Mouse (Mus musculus) MEL (cell line): ENCODE measurements around the gene Samd11. TPM values are rescaled to one million over a fixed set of nuclear protein-coding genes. Genes with fewer than 3 reads are reported as not detected.

Experiments used
- DNase-seq: peaks from one replicate; pipeline ENCODE4 v3.0.0; 2011; ENCODE audit warnings: low read depth, low spot score
- H3K27ac ChIP-seq: 2 replicates; pipeline ENCODE4 v1.5.1; 2012; ENCODE audit warnings: low read depth, mild to moderate bottlenecking, control low read depth, low read length, moderate library complexity; ENCODE audit not compliant: control insufficient read depth
- H3K27me3 ChIP-seq, 2 experiments: fragments of 150-350 bp in 1 of 2; sonication (generic) in 1 of 2; 2 replicates each; pipeline ENCODE4 v1.6.1; 2012; ENCODE audit warnings: low read length in 2 of 2, mild to moderate bottlenecking in 2 of 2, improper control_type of control experiment in 1 of 2, moderate library complexity in 1 of 2; ENCODE audit not compliant: insufficient read depth in 2 of 2, control insufficient read depth in 1 of 2
- H3K36me3 ChIP-seq, 2 experiments: 2 replicates each; pipeline ENCODE4 v1.6.1; 2012 to 2014; ENCODE audit warnings: low read length in 2 of 2, improper control_type of control experiment in 1 of 2, inconsistent platforms in 1 of 2, mild to moderate bottlenecking in 1 of 2; ENCODE audit not compliant: insufficient read depth in 2 of 2, control insufficient read depth in 1 of 2
- H3K4me1 ChIP-seq, 2 experiments: fragments of 150-350 bp in 1 of 2; sonication (generic) in 1 of 2; 2 replicates each; pipeline ENCODE4 v1.6.1; 2012; ENCODE audit warnings: low read length in 2 of 2, improper control_type of control experiment in 1 of 2, mild to moderate bottlenecking in 1 of 2; ENCODE audit not compliant: insufficient read depth in 2 of 2, control insufficient read depth in 1 of 2
- H3K4me3 ChIP-seq, 2 experiments: fragments of 150-350 bp in 1 of 2; sonication (generic) in 1 of 2; 2 replicates each; pipeline ENCODE4 v1.5.1; 2012; ENCODE audit warnings: low read depth in 2 of 2, low read length in 2 of 2, mild to moderate bottlenecking in 2 of 2, moderate library complexity in 2 of 2, control low read depth in 1 of 2, improper control_type of control experiment in 1 of 2; ENCODE audit not compliant: control insufficient read depth in 1 of 2, insufficient read depth in 1 of 2
- H3K79me2 ChIP-seq: 2 replicates; pipeline ENCODE4 v1.6.1; 2012; ENCODE audit warnings: mild to moderate bottlenecking, low read length, moderate library complexity; ENCODE audit not compliant: control insufficient read depth, poor library complexity, insufficient read depth
- H3K9ac ChIP-seq: 2 replicates; pipeline ENCODE4 v1.6.1; 2012; ENCODE audit warnings: low read depth, mild to moderate bottlenecking, control low read depth, low read length, moderate library complexity; ENCODE audit not compliant: control insufficient read depth, poor library complexity, severe bottlenecking
- H3K9me3 ChIP-seq: fragments of 150-350 bp; sonication (generic); replicated peaks from 2 replicates; pipeline ENCODE4 v1.6.1; 2012; ENCODE audit warnings: mild to moderate bottlenecking, low read length, improper control_type of control experiment, moderate library complexity; ENCODE audit not compliant: insufficient read depth
- BHLHE40 ChIP-seq: IDR thresholded peaks from 2 replicates; pipeline ENCODE4 v1.6.1; 2012; ENCODE audit warnings: low read depth, mild to moderate bottlenecking, inconsistent platforms, low read length, improper control_type of control experiment, borderline replicate concordance
- CTCF ChIP-seq, 3 experiments: IDR thresholded peaks in 2 of 3; conservative IDR thresholded peaks in 1 of 3; 2 replicates each; pipeline ENCODE4 v1.5.1; 2011 to 2012; ENCODE audit warnings: low read length in 3 of 3, low read depth in 2 of 3, mild to moderate bottlenecking in 2 of 3, improper control_type of control experiment in 1 of 3, inconsistent platforms in 1 of 3, mixed read lengths in 1 of 3, moderate library complexity in 1 of 3; ENCODE audit not compliant: control insufficient read depth in 1 of 3, insufficient read depth in 1 of 3, poor library complexity in 1 of 3, severe bottlenecking in 1 of 3
- E2F4 ChIP-seq: IDR thresholded peaks from 2 replicates; pipeline ENCODE4 v1.6.1; 2011; ENCODE audit warnings: low read depth, low read length, improper control_type of control experiment, borderline replicate concordance
- ELF1 ChIP-seq: IDR thresholded peaks from 2 replicates; pipeline ENCODE4 v1.6.1; 2014; ENCODE audit warnings: low read depth, mild to moderate bottlenecking, inconsistent platforms, low read length, improper control_type of control experiment, moderate library complexity
- EP300 ChIP-seq, 2 experiments: IDR thresholded peaks; 2 replicates each; pipeline ENCODE4 v1.6.1; 2011; ENCODE audit warnings: improper control_type of control experiment in 2 of 2, low read length in 2 of 2, low read depth in 1 of 2, mild to moderate bottlenecking in 1 of 2
- ETS1 ChIP-seq: IDR thresholded peaks from 2 replicates; pipeline ENCODE4 v1.6.1; 2012; ENCODE audit warnings: low read depth, mild to moderate bottlenecking, inconsistent platforms, low read length, improper control_type of control experiment, moderate library complexity
- GABPA ChIP-seq: IDR thresholded peaks from 2 replicates; pipeline ENCODE4 v1.6.1; 2012; ENCODE audit warnings: low read depth, mild to moderate bottlenecking, inconsistent platforms, low read length, improper control_type of control experiment, moderate library complexity
- GATA1 ChIP-seq: IDR thresholded peaks from 2 replicates; pipeline ENCODE4 v1.6.1; 2011; ENCODE audit warnings: low read depth, low read length, improper control_type of control experiment
- KAT2A ChIP-seq: conservative IDR thresholded peaks from 2 replicates; pipeline ENCODE4 v1.6.1; 2012; ENCODE audit warnings: low read depth, low read length, improper control_type of control experiment, inconsistent platforms
- MAX ChIP-seq: IDR thresholded peaks from 2 replicates; pipeline ENCODE4 v1.6.1; 2011; ENCODE audit warnings: low read length, improper control_type of control experiment
- MAZ ChIP-seq: IDR thresholded peaks from 2 replicates; pipeline ENCODE4 v1.6.1; 2012; ENCODE audit warnings: low read depth, mild to moderate bottlenecking, inconsistent platforms, low read length, improper control_type of control experiment
- MEF2A ChIP-seq: IDR thresholded peaks from 2 replicates; pipeline ENCODE4 v1.6.1; 2014; ENCODE audit warnings: low read depth, mild to moderate bottlenecking, inconsistent platforms, low read length, improper control_type of control experiment; ENCODE audit not compliant: poor library complexity, insufficient replicate concordance, severe bottlenecking; ENCODE audit errors: extremely low read depth
- MXI1 ChIP-seq: IDR thresholded peaks from 2 replicates; pipeline ENCODE4 v1.6.1; 2011; ENCODE audit warnings: mild to moderate bottlenecking, low read depth, low read length, improper control_type of control experiment
- MYB ChIP-seq: IDR thresholded peaks from 2 replicates; pipeline ENCODE4 v1.6.1; 2011; ENCODE audit warnings: mild to moderate bottlenecking, low read depth, low read length, improper control_type of control experiment
- MYC ChIP-seq: IDR thresholded peaks from 2 replicates; pipeline ENCODE4 v1.6.1; 2011; ENCODE audit warnings: low read depth, mild to moderate bottlenecking, low read length, improper control_type of control experiment, moderate library complexity
- NELFE ChIP-seq: IDR thresholded peaks from 2 replicates; pipeline ENCODE4 v1.6.1; 2011; ENCODE audit warnings: low read depth, low read length, improper control_type of control experiment
- POLR2A ChIP-seq, 2 experiments: IDR thresholded peaks; 2 replicates each; pipeline ENCODE4 v1.6.1; 2011 to 2012; ENCODE audit warnings: low read length in 2 of 2, mild to moderate bottlenecking in 2 of 2, control low read depth in 1 of 2, improper control_type of control experiment in 1 of 2, low read depth in 1 of 2, moderate library complexity in 1 of 2; ENCODE audit not compliant: control insufficient read depth in 1 of 2, insufficient read depth in 1 of 2, poor library complexity in 1 of 2
- SIN3A ChIP-seq: IDR thresholded peaks from 2 replicates; pipeline ENCODE4 v1.6.1; 2012; ENCODE audit warnings: low read length, improper control_type of control experiment, inconsistent platforms
- TBP ChIP-seq: IDR thresholded peaks from 2 replicates; pipeline ENCODE4 v1.8.0; 2011; ENCODE audit warnings: low read depth, low read length, improper control_type of control experiment
- TCF12 ChIP-seq: IDR thresholded peaks from 2 replicates; pipeline ENCODE4 v1.6.1; 2014; ENCODE audit warnings: low read depth, mild to moderate bottlenecking, inconsistent platforms, low read length, improper control_type of control experiment, moderate library complexity
- USF2 ChIP-seq, 2 experiments: IDR thresholded peaks; 2 replicates each; pipeline ENCODE4 v1.6.1; 2011 to 2012; ENCODE audit warnings: improper control_type of control experiment in 2 of 2, low read length in 2 of 2, borderline replicate concordance in 1 of 2, inconsistent platforms in 1 of 2, low read depth in 1 of 2, mild to moderate bottlenecking in 1 of 2; ENCODE audit not compliant: insufficient read depth in 1 of 2
- ZMIZ1 ChIP-seq: IDR thresholded peaks from 2 replicates; pipeline ENCODE4 v1.6.1; 2012; ENCODE audit warnings: low read depth, mild to moderate bottlenecking, inconsistent platforms, low read length, improper control_type of control experiment, moderate library complexity
- ZNF384 ChIP-seq: IDR thresholded peaks from 2 replicates; pipeline ENCODE4 v1.6.1; 2012; ENCODE audit warnings: low read depth, mild to moderate bottlenecking, inconsistent platforms, low read length, improper control_type of control experiment
- polyA plus RNA-seq, 2 experiments: library from polyadenylated mRNA; stranded (reverse) in 1 of 2; unstranded in 1 of 2; fragments of >175 nt in 1 of 2; fragments of >200 nt in 1 of 2; gene quantifications; 2 replicates each; pipeline versions ENCODE4 v1.2.1 to v1.2.4; 2012; ENCODE audit warnings: low replicate concordance in 2 of 2, low read depth in 1 of 2; ENCODE audit not compliant: insufficient read length in 2 of 2, insufficient read depth in 1 of 2, missing spikeins in 1 of 2
- total RNA-seq: library from RNA; depleted of rRNA; stranded (reverse); fragments of 300-350 nt; gene quantifications from 2 replicates; pipeline ENCODE4 v1.2.3, GENCODE M21; 2012

The Samd11 gene
- total and polyA plus RNA-seq, 3 experiments, result 1.7 to 4.1 TPM; not detected in 1

GRCm38 (mm10) chr4:156203413-156204131, 51.9 kb downstream of the Samd11 start:
- Histone ChIP-seq H3K4me3 (peak overlapping the region; percentile 71 to 94), H3K79me2 (peaks cover 15% of the 10 kb centered on the region), H3K4me1 (peaks cover 6 to 24% of the 10 kb centered on the region in 2 experiments; a peak in 3 of 4 replicates), H3K36me3 (peaks cover 0 to 9% of the 10 kb centered on the region in 2 experiments; a peak in 2 of 4 replicates), H3K27ac (peak overlapping the region; percentile 85), H3K9ac (peak overlapping the region; percentile 88), H3K27me3 (no peaks in the 10 kb centered on the region), H3K9me3 (no peaks in the 10 kb centered on the region)
- peak; percentile 78 for DNase-seq
- TF ChIP-seq EP300 (IDR thresholded peaks at IDR 0.05; ENCODE audit: low read depth in 1 of 2, low read length in 2 of 2) (no peak), MEF2A (no peak), NELFE (no peak), ETS1 (no peak), TCF12 (peak; percentile 9; the same call in 1 of the 2 replicates), TBP (no peak), MYC (no peak), SIN3A (peak; percentile 74; the same call in 1 of the 2 replicates), USF2 (IDR thresholded peaks at IDR 0.05; ENCODE audit: borderline replicate concordance in 1 of 2, insufficient read depth in 1 of 2, low read depth in 1 of 2, low read length in 2 of 2) (no peak), ZMIZ1 (no peak), GATA1 (no peak), CTCF (IDR thresholded peaks at IDR 0.05 in 2 of 3, conservative IDR thresholded peaks at IDR 0.05 in 1 of 3; ENCODE audit: control insufficient read depth in 1 of 3, insufficient read depth in 1 of 3, low read depth in 2 of 3, low read length in 3 of 3, poor library complexity in 1 of 3, severe bottlenecking in 1 of 3) (no peak), ZNF384 (no peak), ELF1 (no peak), BHLHE40 (no peak), GABPA (no peak), POLR2A (IDR thresholded peaks at IDR 0.05; ENCODE audit: control insufficient read depth in 1 of 2, insufficient read depth in 1 of 2, low read depth in 1 of 2, low read length in 2 of 2, poor library complexity in 1 of 2) (no peak), MAX (no peak), KAT2A (no peak), MAZ (no peak), MYB (no peak), E2F4 (peak; percentile 70; the same call in 1 of the 2 replicates), MXI1 (peak; percentile 5; the same call in 1 of the 2 replicates)
